Mouse (Mus musculus): Measurements from ENCODE around the gene 3830417A13Rik. TPM values are rescaled to one million over a fixed set of nuclear protein-coding genes. Genes with fewer than 3 reads are reported as not detected.

Gene 3830417A13Rik
- not detected in 2 replicates for polyA plus RNA-seq (2012; rRNA removed)
- polyA plus RNA-seq (2014; fragmentation: Nextera tagmentation; extraction: Ambion mirVana) = not detected in 2 replicates

GRCm38 (mm10) chrX:64173248-64173647 is at the start of gene 3830417A13Rik:
Gene 3830417A13Rik (plus strand): TSS chrX:64173548.
- H3K36me3 ChIP-seq (replicated peaks; ENCODE audit: control insufficient read depth, insufficient read depth, low read depth) = no peaks in the 10 kb centered on the region
- ATAC-seq (ENCODE audit: insufficient read depth) (no peak), DNase-seq (ENCODE audit: low read depth in 3 of 3, low spot score in 3 of 3) (no peak)
- H3K9me3 ChIP-seq (ENCODE audit: control insufficient read depth, low read length) = no peaks in the 10 kb centered on the region
- WGBS (ENCODE audit: insufficient replicate concordance) = 69% methylated on average over 11 of the region's 11 CpGs
- H3K27me3 ChIP-seq (ENCODE audit: control insufficient read depth, insufficient read depth, low read length) = no peaks in the 10 kb centered on the region
- no peaks in the 10 kb centered on the region for H3K4me1 ChIP-seq (replicated peaks; ENCODE audit: control insufficient read depth in 2 of 2, insufficient read depth in 2 of 2, low read length in 1 of 2)
- H3K4me2 ChIP-seq (ENCODE audit: low read depth) = no peak within 1 kb of the TSS
- H3K27ac ChIP-seq = no peak within 1 kb of the TSS
- no peak within 1 kb of the TSS for H3K4me3 ChIP-seq (ENCODE audit: insufficient read depth in 1 of 2, low read depth in 2 of 2, low read length in 2 of 2)
- no peak within 1 kb of the TSS for H3K9ac ChIP-seq (replicated peaks)
- TF ChIP-seq EP300 (IDR thresholded peaks at IDR 0.05; ENCODE audit: low read depth) = no peak
- no peak for TF ChIP-seq CTCF (IDR thresholded peaks at IDR 0.05; ENCODE audit: low read depth)

DNA sequence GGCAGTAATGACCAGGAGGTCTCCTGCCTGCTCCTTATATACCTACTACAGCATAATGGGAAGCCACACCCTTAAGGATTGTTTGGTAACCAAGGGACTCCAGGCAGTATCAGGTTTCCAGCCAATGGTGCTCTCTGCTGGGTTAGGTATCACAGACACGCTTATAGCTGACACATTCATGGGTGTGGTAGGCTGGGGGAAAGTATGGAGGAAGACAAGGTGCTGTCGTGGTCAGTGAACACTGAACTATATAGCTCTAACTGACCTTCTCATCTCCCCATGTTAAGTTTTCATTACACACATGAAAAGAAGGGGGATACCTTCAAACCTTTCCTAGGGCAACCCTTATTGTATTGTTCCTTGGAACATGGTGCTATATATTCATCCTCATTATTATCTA is 21.2 kb upstream of the 3830417A13Rik start, which contains the start of gene Gm6760:
Gene Gm6760 (minus strand): TSS at position 101 of the 400 bp plus-strand sequence.
- H3K9me3 ChIP-seq (ENCODE audit: control insufficient read depth, low read length) = no peaks in the 10 kb centered on the region
- TF ChIP-seq CTCF (IDR thresholded peaks at IDR 0.05; ENCODE audit: low read depth) = no peak
- TF ChIP-seq EP300 (IDR thresholded peaks at IDR 0.05; ENCODE audit: low read depth) = no peak
- no peak within 1 kb of the TSS for H3K27ac ChIP-seq
- no peak within 1 kb of the TSS for H3K4me3 ChIP-seq (ENCODE audit: insufficient read depth in 1 of 2, low read depth in 2 of 2, low read length in 2 of 2)
- DNase-seq (ENCODE audit: low read depth in 3 of 3, low spot score in 3 of 3) (no peak), ATAC-seq (ENCODE audit: insufficient read depth) (no peak)
- WGBS (ENCODE audit: insufficient replicate concordance) = 45% methylated on average over 2 of the region's 2 CpGs
- H3K4me1 ChIP-seq (replicated peaks; ENCODE audit: control insufficient read depth in 2 of 2, insufficient read depth in 2 of 2, low read length in 1 of 2) = no peaks in the 10 kb centered on the region
- no peaks in the 10 kb centered on the region for H3K36me3 ChIP-seq (replicated peaks; ENCODE audit: control insufficient read depth, insufficient read depth, low read depth)
- H3K27me3 ChIP-seq (ENCODE audit: control insufficient read depth, insufficient read depth, low read length) = no peaks in the 10 kb centered on the region
- no peak within 1 kb of the TSS for H3K9ac ChIP-seq (replicated peaks)
- no peak within 1 kb of the TSS for H3K4me2 ChIP-seq (ENCODE audit: low read depth)

DNA sequence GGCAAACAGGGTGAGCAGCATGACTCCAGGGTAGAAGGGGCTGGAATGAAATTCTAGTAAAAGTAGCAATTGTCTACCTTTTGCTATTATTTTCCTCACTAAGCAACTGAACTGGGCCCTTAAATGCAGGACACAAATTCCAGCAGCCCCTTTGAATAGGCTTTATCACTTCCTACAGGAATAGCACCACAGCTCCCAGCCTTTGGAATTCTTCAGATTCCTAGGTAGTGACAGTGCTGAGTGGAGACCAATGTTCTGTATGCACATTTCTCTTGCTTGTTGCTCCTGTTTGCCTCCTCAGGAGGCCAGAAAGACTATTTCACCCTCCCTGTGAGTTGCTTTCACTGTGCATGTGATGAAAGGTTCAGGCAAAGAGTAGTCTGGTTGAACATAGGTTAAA is 7.9 kb downstream of the 3830417A13Rik start:
- H3K27me3 ChIP-seq (ENCODE audit: control insufficient read depth, insufficient read depth, low read length) = no peaks in the 10 kb centered on the region
- H3K9ac ChIP-seq (replicated peaks) = no peak overlapping the region
- ATAC-seq (ENCODE audit: insufficient read depth) (no peak), DNase-seq (ENCODE audit: low read depth in 3 of 3, low spot score in 3 of 3) (no peak)
- TF ChIP-seq EP300 (IDR thresholded peaks at IDR 0.05; ENCODE audit: low read depth) = no peak
- no peak for TF ChIP-seq CTCF (IDR thresholded peaks at IDR 0.05; ENCODE audit: low read depth)
- no peaks in the 10 kb centered on the region for H3K4me1 ChIP-seq (replicated peaks; ENCODE audit: control insufficient read depth in 2 of 2, insufficient read depth in 2 of 2, low read length in 1 of 2)
- H3K4me3 ChIP-seq (ENCODE audit: insufficient read depth in 1 of 2, low read depth in 2 of 2, low read length in 2 of 2) = no peak overlapping the region
- H3K27ac ChIP-seq = no peak overlapping the region
- H3K36me3 ChIP-seq (replicated peaks; ENCODE audit: control insufficient read depth, insufficient read depth, low read depth) = no peaks in the 10 kb centered on the region
- no peak overlapping the region for H3K4me2 ChIP-seq (ENCODE audit: low read depth)
- no peaks in the 10 kb centered on the region for H3K9me3 ChIP-seq (ENCODE audit: control insufficient read depth, low read length)

Other genes with a start within 250 kb of the 3830417A13Rik start
- gene Gm6760, start 21.4 kb upstream of the 3830417A13Rik start, polyA plus RNA-seq (2012; rRNA removed) = not detected in 2 replicates
- not detected in 2 replicates for gene Gm6760, start 21.4 kb upstream of the 3830417A13Rik start, polyA plus RNA-seq (2014; fragmentation: Nextera tagmentation; extraction: Ambion mirVana)
- gene Slitrk4, start 103.4 kb downstream of the 3830417A13Rik start, polyA plus RNA-seq (2012; rRNA removed) = 0.01 and 0.02 TPM in 2 replicates
- gene Slitrk4, start 103.4 kb downstream of the 3830417A13Rik start, polyA plus RNA-seq (2014; fragmentation: Nextera tagmentation; extraction: Ambion mirVana) = 0.04 and 0.11 TPM in 2 replicates